Mouse (Mus musculus) ovary, adult 2 months (tissue): Measurements from ENCODE around the gene 1700029P11Rik. TPM values are rescaled to one million over a fixed set of nuclear protein-coding genes. Genes with fewer than 3 reads are reported as not detected.

ENCODE experiments used
- polyA plus RNA-seq: library from polyadenylated mRNA; depleted of rRNA; stranded (reverse); fragments of >200 nt; gene quantifications from 2 replicates; pipeline ENCODE4 v1.2.3, GENCODE M21; 2012; rRNA removed

The 1700029P11Rik gene
- 0.18 TPM in 1 of 2 replicates, not detected in the other for polyA plus RNA-seq

DNA sequence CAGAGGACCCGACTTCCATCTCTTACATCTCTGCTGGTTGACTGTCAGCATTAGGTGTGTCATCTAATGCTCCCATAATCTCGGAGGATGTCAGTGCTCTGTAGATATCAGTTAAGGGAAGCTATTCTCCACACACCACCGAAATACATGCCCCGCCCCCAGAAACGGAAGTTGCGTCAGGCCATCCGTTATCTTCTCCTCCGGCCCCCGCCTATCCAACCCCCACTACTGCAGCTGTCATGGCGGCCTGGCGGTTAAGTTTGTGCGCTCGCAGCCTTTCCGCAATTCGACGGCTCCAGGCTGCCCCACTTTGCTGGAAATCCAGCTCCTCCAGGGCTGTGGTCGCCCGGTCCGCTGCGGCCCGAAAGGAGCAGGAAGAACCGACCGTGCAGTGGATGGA, at the start of gene 1700029P11Rik:
TSS of gene 1700029P11Rik (plus strand) at position 220 of the 400 bp plus-strand sequence.

DNA sequence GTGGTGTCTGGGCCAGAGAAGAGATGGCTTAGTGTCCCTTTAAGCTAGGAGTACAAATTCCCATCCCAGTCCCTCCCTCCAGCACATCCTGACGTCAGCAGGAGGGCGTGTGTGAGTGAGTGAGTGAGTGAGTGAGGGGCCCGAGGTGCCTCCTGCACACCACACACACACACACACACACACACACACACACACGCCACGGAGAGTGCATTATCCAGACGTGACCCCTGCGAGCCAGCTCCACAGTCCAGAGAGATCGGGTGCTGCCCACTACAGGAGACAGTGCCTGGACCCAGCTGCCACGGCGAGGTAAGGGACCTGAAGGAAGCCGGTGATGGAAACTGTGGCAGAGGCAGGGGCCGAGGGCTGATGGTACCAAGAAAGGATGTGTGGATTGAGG, 43.7 kb upstream of the 1700029P11Rik start, which contains the start of gene Csdc2:
TSS of gene Csdc2 (plus strand) at position 81 of the 400 bp plus-strand sequence.

DNA sequence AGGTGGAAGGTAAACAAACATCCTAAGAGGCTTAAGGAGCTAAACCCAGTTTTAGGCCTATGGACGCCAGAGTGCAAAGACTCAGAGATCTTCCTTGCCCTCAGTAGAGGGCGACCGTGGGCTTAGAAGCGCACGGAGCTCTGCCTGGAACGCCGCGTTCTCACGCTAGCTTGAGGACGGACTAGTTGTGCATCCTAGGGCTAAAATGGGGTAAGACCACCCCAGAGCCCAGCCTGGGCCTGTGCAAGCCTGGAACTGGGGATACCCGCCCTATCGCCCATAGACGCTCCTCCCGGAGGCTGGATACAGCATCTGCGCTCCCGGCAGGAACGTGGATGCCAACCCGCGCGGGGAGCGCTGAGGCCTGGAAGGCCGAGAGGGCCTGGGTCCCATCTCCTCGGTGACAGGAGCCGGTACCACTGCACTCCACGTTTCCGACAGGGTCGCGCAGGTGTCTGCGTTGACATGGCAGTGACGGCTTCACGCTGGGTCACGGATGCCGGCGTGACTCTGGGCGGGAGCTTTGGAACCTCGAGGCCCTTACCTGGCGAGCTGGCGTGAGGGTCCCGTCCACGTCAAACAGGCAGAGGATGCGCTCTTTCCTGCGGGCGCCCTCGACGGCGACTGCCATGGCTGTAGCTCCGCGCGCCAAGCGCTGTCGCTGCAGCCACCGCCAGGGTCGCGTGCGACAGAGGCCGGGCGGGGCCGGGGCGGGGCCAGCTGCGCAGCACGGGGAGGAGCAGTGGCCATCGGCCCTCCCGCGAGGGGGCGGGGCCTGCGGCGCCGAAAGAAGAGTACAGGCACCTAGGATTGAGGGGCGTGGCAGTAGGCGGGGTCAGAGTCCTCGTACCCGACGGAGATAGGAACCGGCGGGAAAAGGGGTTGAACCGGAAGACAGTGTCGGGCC, 19.9 kb upstream of the 1700029P11Rik start, which contains the start of gene Pmm1:
TSS of gene Pmm1 (minus strand) at position 760 of the 907 bp plus-strand sequence.

DNA sequence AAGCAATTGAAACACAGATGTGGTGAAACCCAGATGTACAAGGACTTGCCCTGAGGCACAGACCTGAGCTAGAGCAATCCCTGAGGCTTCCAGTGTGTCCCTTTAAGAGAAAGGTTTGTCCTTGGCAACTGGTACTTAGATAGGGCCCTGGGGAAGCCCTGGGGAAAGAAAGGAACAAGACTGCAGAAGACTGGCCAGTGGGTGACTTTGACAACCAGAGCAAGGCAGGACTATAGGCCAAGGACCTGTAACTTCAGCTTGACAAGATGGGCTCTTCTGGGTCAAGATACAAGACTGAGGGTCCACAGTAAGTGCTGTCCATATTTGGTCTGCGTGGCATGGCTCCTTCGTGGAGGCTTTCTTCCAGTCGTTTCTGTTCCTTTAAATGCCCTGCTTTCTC, 7.3 kb downstream of the 1700029P11Rik start, which contains the start of gene Xrcc6:
TSS of gene Xrcc6 (plus strand) at position 190 of the 400 bp plus-strand sequence.

Other genes starting within 250 kb of the 1700029P11Rik start
- 61.3 and 67.9 TPM in 2 replicates for gene Zc3h7b, start 235.5 kb upstream of the 1700029P11Rik start, polyA plus RNA-seq
- 33.3 and 36.8 TPM in 2 replicates for gene Rangap1, start 235.0 kb upstream of the 1700029P11Rik start, polyA plus RNA-seq
- gene Tef, start 178.1 kb upstream of the 1700029P11Rik start, polyA plus RNA-seq, result 61.6 and 63.8 TPM in 2 replicates
- gene Tob2, start 121.7 kb upstream of the 1700029P11Rik start, polyA plus RNA-seq, result 26.7 and 32.4 TPM in 2 replicates
- gene Phf5a, start 108.6 kb upstream of the 1700029P11Rik start, polyA plus RNA-seq, result 42.5 and 42.6 TPM in 2 replicates
- gene Aco2, start 108.2 kb upstream of the 1700029P11Rik start, polyA plus RNA-seq, result 206 and 228 TPM in 2 replicates
- 21.0 and 21.5 TPM in 2 replicates for gene Polr3h, start 54.3 kb upstream of the 1700029P11Rik start, polyA plus RNA-seq
- 50.8 and 58.3 TPM in 2 replicates for gene Csdc2, start 43.8 kb upstream of the 1700029P11Rik start, polyA plus RNA-seq
- gene Pmm1, start 19.6 kb upstream of the 1700029P11Rik start, polyA plus RNA-seq, result 99.8 and 100 TPM in 2 replicates
- 17.3 and 19.2 TPM in 2 replicates for gene Xrcc6, start 7.3 kb downstream of the 1700029P11Rik start, polyA plus RNA-seq
- gene Desi1, start 53.3 kb downstream of the 1700029P11Rik start, polyA plus RNA-seq, result 30.1 and 30.3 TPM in 2 replicates
- gene Snu13, start 67.1 kb downstream of the 1700029P11Rik start, polyA plus RNA-seq, result 67.2 and 91.8 TPM in 2 replicates
- gene 4930407I10Rik, start 78.6 kb downstream of the 1700029P11Rik start, polyA plus RNA-seq, result not detected in 2 replicates
- not detected in 2 replicates for gene Mei1, start 89.5 kb downstream of the 1700029P11Rik start, polyA plus RNA-seq
- 11.3 and 13.1 TPM in 2 replicates for gene Ccdc134, start 147.4 kb downstream of the 1700029P11Rik start, polyA plus RNA-seq
- gene Srebf2, start 166.6 kb downstream of the 1700029P11Rik start, polyA plus RNA-seq, result 200 and 245 TPM in 2 replicates
- 22.3 and 47.9 TPM in 2 replicates for gene Shisa8, start 232.3 kb downstream of the 1700029P11Rik start, polyA plus RNA-seq
- gene Tnfrsf13c, start 243.8 kb downstream of the 1700029P11Rik start, polyA plus RNA-seq, result 0.60 and 1.7 TPM in 2 replicates